Mouse (Mus musculus) ES-Bruce4 (cell line): ENCODE results near the gene Hipk1.

ENCODE experiments used
- CTCF ChIP-seq: IDR thresholded peaks from one replicate; pipeline ENCODE4 v1.8.1; 2011; ENCODE audit warnings: low read depth, low read length
- EP300 ChIP-seq: IDR thresholded peaks from 2 replicates; pipeline ENCODE4 v1.6.1; 2011; ENCODE audit warnings: low read depth, low read length; ENCODE audit not compliant: insufficient read depth
- POLR2A ChIP-seq: IDR thresholded peaks from one replicate; pipeline ENCODE4 v1.8.1; 2011; ENCODE audit warnings: low read length; ENCODE audit not compliant: insufficient read depth

- TF ChIP-seq POLR2A (no peak), CTCF (no peak), EP300 (no peak)
Observed at GRCm38 (mm10) chr3:103712196-103712595, 79.2 kb downstream of the Hipk1 start.
